Mouse (Mus musculus) kidney, embryonic 16.5 days (tissue): ENCODE results near the gene Nav2. TPM values are rescaled to one million over a fixed set of nuclear protein-coding genes. Genes with fewer than 3 reads are reported as not detected.
A peak's percentile ranks its signal among the peaks of the same experiment; 100 is the strongest.

Experiments used
- ATAC-seq: fragments of 200-750 bp; cut with Nextera tagmentation; 2 replicates; pipeline ENCODE4 v1.8.0; 2017; ENCODE audit warnings: moderate TSS enrichment; ENCODE audit not compliant: low FRiP score, low TSS enrichment
- H3K27ac ChIP-seq: fragments of 300-500 bp; sonication (generic); 2 replicates; pipeline ENCODE4 v1.5.1; 2014; ENCODE audit warnings: low read length
- H3K27me3 ChIP-seq: fragments of 300-500 bp; sonication (generic); 2 replicates; pipeline ENCODE4 v1.6.1; 2014; ENCODE audit warnings: low read length, control low read depth, mixed read lengths; ENCODE audit not compliant: insufficient read depth
- H3K36me3 ChIP-seq: fragments of 300-500 bp; sonication (generic); 2 replicates; pipeline ENCODE4 v1.6.1; 2014; ENCODE audit warnings: low read length, control low read depth, mixed read lengths; ENCODE audit not compliant: insufficient read depth
- H3K4me1 ChIP-seq: fragments of 300-500 bp; sonication (generic); 2 replicates; pipeline ENCODE4 v1.6.1; 2014; ENCODE audit warnings: low read length, control low read depth, mixed read lengths; ENCODE audit not compliant: insufficient read depth
- H3K4me2 ChIP-seq: fragments of 300-500 bp; sonication (generic); replicated peaks from 2 replicates; pipeline ENCODE4 v1.6.1; 2014; ENCODE audit warnings: low read depth, low read length
- H3K4me3 ChIP-seq: fragments of 300-500 bp; sonication (generic); 2 replicates; pipeline ENCODE4 v1.5.1; 2014; ENCODE audit warnings: mild to moderate bottlenecking, low read length
- H3K9ac ChIP-seq: fragments of 300-500 bp; sonication (generic); replicated peaks from 2 replicates; pipeline ENCODE4 v1.6.1; 2014; ENCODE audit warnings: low read length
- H3K9me3 ChIP-seq: fragments of 300-500 bp; sonication (generic); 2 replicates; pipeline ENCODE4 v1.6.1; 2016; ENCODE audit warnings: low read length, control low read depth
- WGBS: fragments of 180-500 bp; shearing (Covaris S2); extraction: QIAGEN DNeasy Blood & Tissue Kit; methylation state at CpG from one replicate; pipeline ENCODE4 v1.1.7; 2014; 5-methylcytosine and 5-hydroxymethylcytosine counted together
- polyA plus RNA-seq: library from polyadenylated mRNA; unstranded; fragments of >200 nt; fragmentation: Nextera tagmentation; extraction: Ambion mirVana; gene quantifications from 2 replicates; pipeline ENCODE4 v1.2.1, GENCODE M21; 2015

Gene Nav2
- polyA plus RNA-seq, 1 experiment from 2014 or later = 22.6 TPM

GRCm38 (mm10) chr7:49542135-49542534 is 633.6 kb downstream of the Nav2 start:
- H3K9me3 ChIP-seq = no peaks in the 10 kb centered on the region
- H3K36me3 ChIP-seq = peaks cover 14% of the 10 kb centered on the region
- H3K4me3 ChIP-seq = no peak overlapping the region
- peaks cover 38% of the 10 kb centered on the region for H3K4me1 ChIP-seq
- 76% methylated on average over 2 of the region's 3 CpGs for WGBS
- H3K9ac ChIP-seq = no peak overlapping the region
- H3K27me3 ChIP-seq = no peaks in the 10 kb centered on the region
- H3K4me2 ChIP-seq = no peak overlapping the region
- ATAC-seq = no peak
- no peak overlapping the region for H3K27ac ChIP-seq

GRCm38 (mm10) chr7:49544775-49545705 is 636.5 kb downstream of the Nav2 start:
- peak overlapping the region; percentile 6; the same call in 1 of the 2 replicates for H3K27ac ChIP-seq
- H3K27me3 ChIP-seq = no peaks in the 10 kb centered on the region
- peak; percentile 41; the same call in 1 of the 2 replicates for ATAC-seq
- peak overlapping the region; percentile 12; the same call in 1 of the 2 replicates for H3K9ac ChIP-seq
- H3K4me3 ChIP-seq = no peak overlapping the region
- WGBS = 33% methylated on average over 11 of the region's 11 CpGs
- peaks cover 31% of the 10 kb centered on the region for H3K36me3 ChIP-seq
- no peaks in the 10 kb centered on the region for H3K9me3 ChIP-seq
- peaks cover 30% of the 10 kb centered on the region for H3K4me1 ChIP-seq
- no peak overlapping the region for H3K4me2 ChIP-seq

- 66% methylated on average over 15 of the region's 15 CpGs for WGBS
- ATAC-seq = no peak
- peak overlapping the region; percentile 6; the same call in 1 of the 2 replicates for H3K27ac ChIP-seq
- H3K27me3 ChIP-seq = no peaks in the 10 kb centered on the region
- H3K4me3 ChIP-seq = no peak overlapping the region
- peaks cover 27% of the 10 kb centered on the region for H3K4me1 ChIP-seq
- no peak overlapping the region for H3K4me2 ChIP-seq
- no peaks in the 10 kb centered on the region for H3K9me3 ChIP-seq
- H3K36me3 ChIP-seq = peaks cover 34% of the 10 kb centered on the region
- no peak overlapping the region for H3K9ac ChIP-seq
These were observed 637.2 kb downstream of the Nav2 start for GRCm38 (mm10) chr7:49545706-49546097.

- no peak overlapping the region for H3K4me2 ChIP-seq
- peaks cover 52% of the 10 kb centered on the region for H3K36me3 ChIP-seq
- 92% methylated on average over 11 of the region's 11 CpGs for WGBS
- H3K27ac ChIP-seq = no peak overlapping the region
- peaks cover 27% of the 10 kb centered on the region for H3K4me1 ChIP-seq
- H3K4me3 ChIP-seq = no peak overlapping the region
- H3K27me3 ChIP-seq = no peaks in the 10 kb centered on the region
- H3K9me3 ChIP-seq = no peaks in the 10 kb centered on the region
- no peak overlapping the region for H3K9ac ChIP-seq
- no peak for ATAC-seq
These were observed 639.9 kb downstream of the Nav2 start for GRCm38 (mm10) chr7:49548397-49548796.

- Histone ChIP-seq H3K4me3 (no peak overlapping the region), H3K27ac (peak overlapping the region; percentile 31), H3K36me3 (peaks cover 46% of the 10 kb centered on the region), H3K4me1 (peaks cover 32% of the 10 kb centered on the region), H3K9ac (no peak overlapping the region), H3K9me3 (no peaks in the 10 kb centered on the region), H3K27me3 (no peaks in the 10 kb centered on the region), H3K4me2 (no peak overlapping the region)
- 27% methylated on average over 11 of the region's 11 CpGs for WGBS
- ATAC-seq = peak; percentile 81
These were observed 644.9 kb downstream of the Nav2 start for GRCm38 (mm10) chr7:49553236-49553981.

GRCm38 (mm10) chr7:49558240-49558640 is 649.7 kb downstream of the Nav2 start:
- H3K4me3 ChIP-seq = no peak overlapping the region
- H3K36me3 ChIP-seq = peaks cover 33% of the 10 kb centered on the region
- no peaks in the 10 kb centered on the region for H3K9me3 ChIP-seq
- H3K4me2 ChIP-seq = no peak overlapping the region
- ATAC-seq = no peak
- WGBS = 70% methylated on average over 12 of the region's 12 CpGs
- no peaks in the 10 kb centered on the region for H3K27me3 ChIP-seq
- no peak overlapping the region for H3K9ac ChIP-seq
- peaks cover 40% of the 10 kb centered on the region for H3K4me1 ChIP-seq
- peak overlapping the region; percentile 69 for H3K27ac ChIP-seq

- H3K9me3 ChIP-seq = no peaks in the 10 kb centered on the region
- WGBS = 72% methylated on average over 5 of the region's 5 CpGs
- H3K4me3 ChIP-seq = no peak overlapping the region
- H3K4me2 ChIP-seq = no peak overlapping the region
- H3K36me3 ChIP-seq = peaks cover 39% of the 10 kb centered on the region
- 0 out of 2 replicates have a peak, but pooled peaks have one; percentile 28 for ATAC-seq
- H3K4me1 ChIP-seq = peaks cover 33% of the 10 kb centered on the region
- no peak overlapping the region for H3K9ac ChIP-seq
- H3K27me3 ChIP-seq = no peaks in the 10 kb centered on the region
- H3K27ac ChIP-seq = peak overlapping the region; percentile 69
These were observed 650.4 kb downstream of the Nav2 start for GRCm38 (mm10) chr7:49558895-49559294.

- H3K27ac ChIP-seq = peak overlapping the region; percentile 69; the same call in 1 of the 2 replicates
- H3K9me3 ChIP-seq = no peaks in the 10 kb centered on the region
- H3K9ac ChIP-seq = no peak overlapping the region
- no peak overlapping the region for H3K4me3 ChIP-seq
- peaks cover 30% of the 10 kb centered on the region for H3K4me1 ChIP-seq
- WGBS = 48% methylated on average over 4 of the region's 4 CpGs
- no peak overlapping the region for H3K4me2 ChIP-seq
- no peaks in the 10 kb centered on the region for H3K27me3 ChIP-seq
- H3K36me3 ChIP-seq = peaks cover 41% of the 10 kb centered on the region
- ATAC-seq = no peak
These were observed 651.5 kb downstream of the Nav2 start for GRCm38 (mm10) chr7:49560012-49560411.

- no peak overlapping the region for H3K4me3 ChIP-seq
- H3K36me3 ChIP-seq = peaks cover 58% of the 10 kb centered on the region
- no peak for ATAC-seq
- H3K4me2 ChIP-seq = no peak overlapping the region
- WGBS = 82% methylated on average over 4 of the region's 4 CpGs
- H3K9ac ChIP-seq = no peak overlapping the region
- no peaks in the 10 kb centered on the region for H3K27me3 ChIP-seq
- H3K4me1 ChIP-seq = peaks cover 35% of the 10 kb centered on the region
- H3K27ac ChIP-seq = no peak overlapping the region
- no peaks in the 10 kb centered on the region for H3K9me3 ChIP-seq
These were observed 653.9 kb downstream of the Nav2 start for GRCm38 (mm10) chr7:49562404-49562803.
